Mouse (Mus musculus): Measurements from ENCODE around the gene Tsku. TPM values are rescaled to one million over a fixed set of nuclear protein-coding genes. Genes with fewer than 3 reads are reported as not detected.

The Tsku gene
- total and polyA plus RNA-seq, 2 experiments from 2014 or later = 9.4 to 48.8 TPM

GRCm38 (mm10) chr7:98359951-98360620 is 1.0 kb downstream of the Tsku start:
- Histone ChIP-seq H3K4me2 (ENCODE audit: low read depth, low read length) (peak overlapping the region; percentile 95), H3K27me3 (ENCODE audit: insufficient read depth, low read length) (no peaks in the 10 kb centered on the region), H3K4me3 (ENCODE audit: low read length) (peak overlapping the region; percentile 81), H3K27ac (peak overlapping the region; percentile 91), H3K4me1 (ENCODE audit: insufficient read depth, low read length) (peaks cover 19% of the 10 kb centered on the region), H3K9ac (replicated peaks; ENCODE audit: low read length) (peak overlapping the region; percentile 78), H3K9me3 (ENCODE audit: low read length) (no peaks in the 10 kb centered on the region), H3K36me3 (ENCODE audit: insufficient read depth, low read length) (no peaks in the 10 kb centered on the region)
- ATAC-seq (peak; percentile 83), DNase-seq (ENCODE audit: low spot score) (peak; percentile 84)
- TF ChIP-seq CTCF (IDR thresholded peaks at IDR 0.05; ENCODE audit: low read depth) = no peak
- whole genome bisulfite sequencing = under 1% methylated on average over 33 of the region's 33 CpGs

GRCm38 (mm10) chr7:98358016-98358415 is 3.1 kb downstream of the Tsku start:
- H3K9ac ChIP-seq (replicated peaks; ENCODE audit: low read length) = no peak overlapping the region
- no peak for DNase-seq (ENCODE audit: low spot score)
- H3K27me3 ChIP-seq (ENCODE audit: insufficient read depth, low read length) = no peaks in the 10 kb centered on the region
- peaks cover 34% of the 10 kb centered on the region for H3K4me1 ChIP-seq (ENCODE audit: insufficient read depth, low read length)
- 50% methylated on average over 1 of the region's 1 CpGs for WGBS
- no peak overlapping the region for H3K4me3 ChIP-seq (ENCODE audit: low read length)
- H3K9me3 ChIP-seq (ENCODE audit: low read length) = no peaks in the 10 kb centered on the region
- ATAC-seq = no peak
- peak overlapping the region; percentile 95; the same call in 1 of the 2 replicates for H3K4me2 ChIP-seq (ENCODE audit: low read depth, low read length)
- H3K36me3 ChIP-seq (ENCODE audit: insufficient read depth, low read length) = no peaks in the 10 kb centered on the region
- peak overlapping the region; percentile 11; the same call in 1 of the 2 replicates for H3K27ac ChIP-seq
- TF ChIP-seq CTCF (IDR thresholded peaks at IDR 0.05; ENCODE audit: low read depth) = no peak

GRCm38 (mm10) chr7:98357324-98357723 is 3.8 kb downstream of the Tsku start:
- H3K9me3 ChIP-seq (ENCODE audit: low read length) = no peaks in the 10 kb centered on the region
- H3K4me1 ChIP-seq (ENCODE audit: insufficient read depth, low read length) = peaks cover 34% of the 10 kb centered on the region
- H3K4me2 ChIP-seq (ENCODE audit: low read depth, low read length) = no peak overlapping the region
- TF ChIP-seq CTCF (IDR thresholded peaks at IDR 0.05; ENCODE audit: low read depth) = no peak
- ATAC-seq (no peak), DNase-seq (ENCODE audit: low spot score) (no peak)
- peaks cover 3% of the 10 kb centered on the region; the same call in 1 of the 2 replicates for H3K36me3 ChIP-seq (ENCODE audit: insufficient read depth, low read length)
- H3K9ac ChIP-seq (replicated peaks; ENCODE audit: low read length) = no peak overlapping the region
- no peak overlapping the region for H3K27ac ChIP-seq
- no peaks in the 10 kb centered on the region for H3K27me3 ChIP-seq (ENCODE audit: insufficient read depth, low read length)
- 82% methylated on average over 5 of the region's 5 CpGs for WGBS
- no peak overlapping the region for H3K4me3 ChIP-seq (ENCODE audit: low read length)

- H3K9ac ChIP-seq (replicated peaks; ENCODE audit: low read length) = no peak overlapping the region
- no peaks in the 10 kb centered on the region for H3K27me3 ChIP-seq (ENCODE audit: insufficient read depth, low read length)
- 52% methylated on average over 4 of the region's 4 CpGs for WGBS
- no peak overlapping the region for H3K4me3 ChIP-seq (ENCODE audit: low read length)
- peaks cover 18% of the 10 kb centered on the region; the same call in 1 of the 2 replicates for H3K36me3 ChIP-seq (ENCODE audit: insufficient read depth, low read length)
- H3K4me2 ChIP-seq (ENCODE audit: low read depth, low read length) = no peak overlapping the region
- DNase-seq (ENCODE audit: low spot score) (no peak), ATAC-seq (no peak)
- H3K27ac ChIP-seq = peak overlapping the region; percentile 36; the same call in 1 of the 2 replicates
- TF ChIP-seq CTCF (IDR thresholded peaks at IDR 0.05; ENCODE audit: low read depth) = no peak
- H3K9me3 ChIP-seq (ENCODE audit: low read length) = no peaks in the 10 kb centered on the region
- H3K4me1 ChIP-seq (ENCODE audit: insufficient read depth, low read length) = peaks cover 34% of the 10 kb centered on the region
These were observed 6.2 kb downstream of the Tsku start for GRCm38 (mm10) chr7:98354921-98355310.

- Histone ChIP-seq H3K4me1 (ENCODE audit: insufficient read depth, low read length) (peaks cover 34% of the 10 kb centered on the region), H3K36me3 (ENCODE audit: insufficient read depth, low read length) (peaks cover 18% of the 10 kb centered on the region; the same call in 1 of the 2 replicates), H3K4me2 (ENCODE audit: low read depth, low read length) (no peak overlapping the region), H3K4me3 (ENCODE audit: low read length) (no peak overlapping the region), H3K27me3 (ENCODE audit: insufficient read depth, low read length) (no peaks in the 10 kb centered on the region), H3K9me3 (ENCODE audit: low read length) (no peaks in the 10 kb centered on the region), H3K27ac (0 out of 2 replicates have a peak overlapping the region, but pooled peaks have one; percentile 7), H3K9ac (replicated peaks; ENCODE audit: low read length) (no peak overlapping the region)
- TF ChIP-seq CTCF (IDR thresholded peaks at IDR 0.05; ENCODE audit: low read depth) = no peak
- 41% methylated on average over 11 of the region's 12 CpGs for WGBS
- ATAC-seq (peak; percentile 11; the same call in 1 of the 2 replicates), DNase-seq (ENCODE audit: low spot score) (no peak)
These were observed 6.8 kb downstream of the Tsku start for GRCm38 (mm10) chr7:98354160-98354920.

GRCm38 (mm10) chr7:98353616-98354015 is 7.5 kb downstream of the Tsku start:
- Histone ChIP-seq H3K4me2 (ENCODE audit: low read depth, low read length) (no peak overlapping the region), H3K27ac (no peak overlapping the region), H3K9me3 (ENCODE audit: low read length) (no peaks in the 10 kb centered on the region), H3K4me3 (ENCODE audit: low read length) (no peak overlapping the region), H3K4me1 (ENCODE audit: insufficient read depth, low read length) (peaks cover 34% of the 10 kb centered on the region), H3K27me3 (ENCODE audit: insufficient read depth, low read length) (no peaks in the 10 kb centered on the region), H3K9ac (replicated peaks; ENCODE audit: low read length) (no peak overlapping the region), H3K36me3 (ENCODE audit: insufficient read depth, low read length) (peaks cover 18% of the 10 kb centered on the region; the same call in 1 of the 2 replicates)
- DNase-seq (ENCODE audit: low spot score) (no peak), ATAC-seq (no peak)
- no peak for TF ChIP-seq CTCF (IDR thresholded peaks at IDR 0.05; ENCODE audit: low read depth)
- 77% methylated on average over 5 of the region's 5 CpGs for WGBS
